Mouse (Mus musculus) hindbrain, postnatal 0 days (tissue): Measurements from ENCODE around the gene Pdcl3. TPM values are rescaled to one million over a fixed set of nuclear protein-coding genes. Genes with fewer than 3 reads are reported as not detected.
A peak's percentile ranks its signal among the peaks of the same experiment; 100 is the strongest.

ENCODE experiments used
- ATAC-seq: fragments of 200-750 bp; cut with Nextera tagmentation; 2 replicates; pipeline ENCODE4 v1.8.0; 2017; ENCODE audit warnings: mild to moderate bottlenecking, moderate TSS enrichment, moderate library complexity
- DNase-seq: peaks from one replicate; pipeline ENCODE4 v3.0.0-alpha.2; 2015; ENCODE audit warnings: low spot score
- H3K27ac ChIP-seq: fragments of 300-500 bp; sonication (generic); 2 replicates; pipeline ENCODE4 v1.5.1; 2014; ENCODE audit warnings: mild to moderate bottlenecking
- H3K27me3 ChIP-seq: fragments of 300-500 bp; sonication (generic); 2 replicates; pipeline ENCODE4 v1.6.1; 2014; ENCODE audit warnings: low read length, mixed read lengths; ENCODE audit not compliant: insufficient read depth
- H3K36me3 ChIP-seq: fragments of 300-500 bp; sonication (generic); 2 replicates; pipeline ENCODE4 v1.6.1; 2014; ENCODE audit warnings: low read length, mixed read lengths; ENCODE audit not compliant: insufficient read depth
- H3K4me1 ChIP-seq: fragments of 300-500 bp; sonication (generic); 2 replicates; pipeline ENCODE4 v1.6.1; 2014; ENCODE audit warnings: antibody characterized with exemption, low read length, mixed read lengths; ENCODE audit not compliant: insufficient read depth
- H3K4me2 ChIP-seq: fragments of 300-500 bp; sonication (generic); 2 replicates; pipeline ENCODE4 v1.6.1; 2014; ENCODE audit warnings: low read depth, mild to moderate bottlenecking, low read length, moderate library complexity, mixed read lengths
- H3K4me3 ChIP-seq: fragments of 300-500 bp; sonication (generic); 2 replicates; pipeline ENCODE4 v1.5.1; 2014; ENCODE audit warnings: low read length
- H3K9ac ChIP-seq: fragments of 300-500 bp; sonication (generic); replicated peaks from 2 replicates; pipeline ENCODE4 v1.6.1; 2014; ENCODE audit warnings: mild to moderate bottlenecking, low read length, moderate library complexity, mixed read lengths
- H3K9me3 ChIP-seq: fragments of 300-500 bp; sonication (generic); 2 replicates; pipeline ENCODE4 v1.6.1; 2016; ENCODE audit warnings: low read length, mixed read lengths
- CTCF ChIP-seq: IDR thresholded peaks from 2 replicates; pipeline ENCODE4 v1.5.1; 2016; ENCODE audit warnings: antibody characterized with exemption, control low read depth, low read depth
- WGBS: fragments of 180-500 bp; shearing (Covaris S2); extraction: QIAGEN DNeasy Blood & Tissue Kit; methylation state at CpG from one replicate; pipeline ENCODE4 v1.1.7; 2014; 5-methylcytosine and 5-hydroxymethylcytosine counted together
- polyA plus RNA-seq: library from polyadenylated mRNA; unstranded; fragments of >200 nt; fragmentation: Nextera tagmentation; extraction: Ambion mirVana; gene quantifications from 2 replicates; pipeline ENCODE4 v1.2.1, GENCODE M21; 2015
- total RNA-seq: library from RNA; depleted of rRNA; stranded (reverse); fragments of >200 nt; gene quantifications from 2 replicates; pipeline ENCODE4 v1.2.3, GENCODE M21; 2014

Pdcl3 gene
- total and polyA plus RNA-seq, 2 experiments from 2014 or later = 33.4 to 148 TPM

DNA sequence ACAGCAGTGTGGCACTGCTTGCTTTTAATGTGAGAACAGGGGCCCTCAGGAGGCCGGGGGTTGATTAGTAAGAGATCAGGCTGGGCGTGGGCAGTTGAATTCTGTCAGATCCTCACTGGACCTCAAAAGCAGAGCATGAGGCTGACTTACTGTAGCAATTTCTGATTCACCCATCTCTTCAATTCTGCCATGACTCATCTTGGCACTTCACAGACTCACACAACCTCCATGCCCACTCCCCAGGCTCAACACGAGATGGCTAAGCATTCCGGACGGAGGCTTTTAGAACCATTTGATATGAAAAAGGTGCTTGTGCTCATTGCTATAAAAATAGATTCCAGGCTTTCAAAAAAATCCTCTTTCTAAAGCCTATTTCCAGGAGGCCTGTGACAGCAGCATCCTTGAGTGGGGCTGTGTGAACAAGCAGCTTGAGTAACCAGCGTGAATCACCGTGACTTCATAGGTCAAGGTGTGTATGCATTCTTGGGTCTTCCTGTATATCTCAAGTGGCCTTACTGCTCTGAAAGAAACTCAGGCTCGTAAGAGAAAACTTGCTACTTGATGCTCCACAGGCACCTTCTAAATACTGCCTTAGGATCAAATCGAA, 12.3 kb upstream of the Pdcl3 start:
- Histone ChIP-seq H3K27ac (no peak overlapping the region), H3K9ac (no peak overlapping the region), H3K36me3 (no peaks in the 10 kb centered on the region), H3K4me2 (no peak overlapping the region), H3K9me3 (no peaks in the 10 kb centered on the region), H3K4me3 (no peak overlapping the region), H3K27me3 (no peaks in the 10 kb centered on the region; the same call in 1 of the 2 replicates), H3K4me1 (no peaks in the 10 kb centered on the region)
- no peak for DNase-seq
- 88% methylated on average over 9 of the region's 9 CpGs for WGBS
- no peak for TF ChIP-seq CTCF
- no peak for ATAC-seq

- Histone ChIP-seq H3K4me2 (no peak overlapping the region), H3K27ac (no peak overlapping the region), H3K4me1 (no peaks in the 10 kb centered on the region), H3K9me3 (no peaks in the 10 kb centered on the region), H3K9ac (no peak overlapping the region), H3K27me3 (no peaks in the 10 kb centered on the region; the same call in 1 of the 2 replicates), H3K36me3 (no peaks in the 10 kb centered on the region), H3K4me3 (no peak overlapping the region)
- 81% methylated on average over 7 of the region's 7 CpGs for WGBS
- no peak for ATAC-seq
- TF ChIP-seq CTCF = no peak
- DNase-seq = no peak
These were observed 5.5 kb upstream of the Pdcl3 start for GRCm38 (mm10) chr1:38979953-38980352.

- TF ChIP-seq CTCF = no peak
- ATAC-seq (no peak), DNase-seq (no peak)
- H3K9ac ChIP-seq = no peak overlapping the region
- no peaks in the 10 kb centered on the region for H3K36me3 ChIP-seq
- H3K27ac ChIP-seq = no peak overlapping the region
- peaks cover 10% of the 10 kb centered on the region for H3K4me1 ChIP-seq
- no peaks in the 10 kb centered on the region for H3K27me3 ChIP-seq
- H3K9me3 ChIP-seq = no peaks in the 10 kb centered on the region
- H3K4me2 ChIP-seq = no peak overlapping the region
- H3K4me3 ChIP-seq = no peak overlapping the region
- WGBS = 78% methylated on average over 2 of the region's 2 CpGs
These were observed 1.5 kb upstream of the Pdcl3 start for GRCm38 (mm10) chr1:38983870-38984269.

DNA sequence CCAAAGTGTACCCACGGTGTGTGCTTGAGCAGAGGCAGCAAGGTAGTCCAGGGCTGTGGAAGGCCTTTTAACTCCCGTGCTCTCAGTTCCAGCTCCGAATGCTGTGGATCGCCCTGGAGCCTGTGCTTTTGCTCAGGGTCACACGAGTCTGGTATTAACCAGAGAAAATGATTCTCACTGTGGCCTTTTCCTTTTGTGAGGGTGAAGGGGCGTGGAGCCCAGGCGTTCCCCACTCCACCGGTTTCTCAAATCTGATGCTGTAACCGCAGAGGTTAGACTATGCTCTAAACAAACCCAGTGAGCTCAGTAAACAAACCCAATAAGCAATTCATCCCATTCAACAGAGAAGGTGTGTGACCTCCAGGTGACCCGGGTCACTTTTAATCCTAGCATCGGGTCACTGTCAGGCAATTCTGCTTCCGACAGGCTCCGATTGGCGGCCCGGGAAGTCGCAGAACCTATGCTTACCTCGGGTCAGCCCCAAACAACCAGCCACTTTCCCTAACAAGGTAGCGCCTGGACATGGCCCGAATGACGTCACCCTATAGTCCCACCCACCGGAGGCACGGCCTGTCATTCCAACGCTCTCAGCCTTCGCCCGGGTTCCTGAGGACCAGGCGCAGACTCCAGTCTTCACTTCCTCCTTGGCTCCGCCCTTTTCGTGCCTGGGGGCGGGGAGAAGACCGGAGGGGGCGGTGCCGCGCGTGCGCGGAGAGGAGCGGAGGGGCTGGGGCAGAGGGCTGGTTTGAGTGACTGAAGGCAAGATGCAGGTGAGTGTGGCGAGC, 1.9 kb downstream of the Pdcl3 start:
- H3K9me3 ChIP-seq = no peaks in the 10 kb centered on the region
- ATAC-seq (peak; percentile 98), DNase-seq (peak; percentile 98)
- peaks cover 10% of the 10 kb centered on the region for H3K4me1 ChIP-seq
- H3K9ac ChIP-seq = peak overlapping the region; percentile 77
- H3K4me3 ChIP-seq = peak overlapping the region; percentile 87
- no peaks in the 10 kb centered on the region for H3K27me3 ChIP-seq
- 6% methylated on average over 38 of the region's 38 CpGs for WGBS
- no peak for TF ChIP-seq CTCF
- H3K27ac ChIP-seq = peak overlapping the region; percentile 85
- H3K36me3 ChIP-seq = 0 out of 2 replicates have a peak, but pooled peaks cover 6% of the 10 kb centered on the region
- peak overlapping the region; percentile 87 for H3K4me2 ChIP-seq

GRCm38 (mm10) chr1:38987865-38988211, 2.4 kb downstream of the Pdcl3 start:
- H3K9me3 ChIP-seq = no peaks in the 10 kb centered on the region
- ATAC-seq (peak; percentile 84), DNase-seq (no peak)
- peak overlapping the region; percentile 87 for H3K4me2 ChIP-seq
- H3K4me3 ChIP-seq = peak overlapping the region; percentile 87
- peak overlapping the region; percentile 85 for H3K27ac ChIP-seq
- peaks cover 10% of the 10 kb centered on the region for H3K4me1 ChIP-seq
- peak overlapping the region; percentile 77 for H3K9ac ChIP-seq
- H3K36me3 ChIP-seq = 0 out of 2 replicates have a peak, but pooled peaks cover 6% of the 10 kb centered on the region
- TF ChIP-seq CTCF = no peak
- H3K27me3 ChIP-seq = no peaks in the 10 kb centered on the region
- under 1% methylated on average over 25 of the region's 25 CpGs for WGBS

DNA sequence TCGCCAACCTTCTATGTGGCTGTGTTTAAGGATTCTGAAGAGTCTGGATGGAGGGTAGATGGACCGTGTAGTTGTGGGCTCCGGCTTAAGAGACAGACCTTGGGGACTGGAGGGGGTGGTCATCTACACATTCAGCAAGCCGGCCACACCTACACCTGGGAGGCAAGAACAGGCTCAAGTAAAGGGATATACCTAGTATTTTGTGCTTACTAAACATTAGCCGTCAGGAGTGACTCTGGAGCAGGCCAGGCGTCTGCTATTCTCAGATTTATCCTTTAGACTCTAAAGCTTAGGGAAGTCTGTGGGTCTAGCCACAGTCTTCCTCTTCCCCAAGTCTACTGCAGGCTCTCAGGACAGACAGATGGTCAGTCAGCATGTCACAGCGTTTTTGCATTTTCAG, 2.9 kb downstream of the Pdcl3 start:
- 35% methylated on average over 7 of the region's 7 CpGs for WGBS
- peak overlapping the region; percentile 85 for H3K27ac ChIP-seq
- DNase-seq = no peak

More for the DNA sequence above, 2.9 kb downstream of the Pdcl3 start:
- no peak for ATAC-seq
- no peak for TF ChIP-seq CTCF
- Histone ChIP-seq H3K4me1 (peaks cover 10% of the 10 kb centered on the region), H3K4me2 (peak overlapping the region; percentile 87), H3K27me3 (no peaks in the 10 kb centered on the region), H3K36me3 (peaks cover 10% of the 10 kb centered on the region; the same call in 1 of the 2 replicates), H3K9me3 (no peaks in the 10 kb centered on the region), H3K9ac (peak overlapping the region; percentile 77), H3K4me3 (peak overlapping the region; percentile 87)
